Mouse (Mus musculus) heart, adult 2 months (tissue): ENCODE measurements around the gene Ush1g.

ENCODE experiments used
- CTCF ChIP-seq: fragments of 200-600 bp; IDR thresholded peaks from 2 replicates; pipeline ENCODE4 v1.8.1; 2022; ENCODE audit warnings: antibody characterized with exemption, mild to moderate bottlenecking, moderate library complexity
- POLR2A ChIP-seq: fragments of 200-500 bp; IDR thresholded peaks from 2 replicates; pipeline ENCODE4 v1.6.1; 2011; ENCODE audit warnings: mild to moderate bottlenecking, low read depth, low read length, control low read depth; ENCODE audit not compliant: insufficient read depth

- no peak for TF ChIP-seq POLR2A
- no peak for TF ChIP-seq CTCF
These were observed 52.3 kb downstream of the Ush1g start for GRCm38 (mm10) chr11:115269330-115270066.
